Mouse (Mus musculus) cerebellum, adult (tissue): ENCODE measurements around the gene Sipa1l3.

Experiments used
- ATAC-seq: cut with Nextera tagmentation; 2 replicates; pipeline ENCODE4 v1.9.2; 2017; ENCODE audit warnings: mild to moderate bottlenecking, moderate library complexity, mixed read lengths; ENCODE audit not compliant: insufficient number of reproducible peaks, low FRiP score, low TSS enrichment

Sipa1l3 gene

DNA sequence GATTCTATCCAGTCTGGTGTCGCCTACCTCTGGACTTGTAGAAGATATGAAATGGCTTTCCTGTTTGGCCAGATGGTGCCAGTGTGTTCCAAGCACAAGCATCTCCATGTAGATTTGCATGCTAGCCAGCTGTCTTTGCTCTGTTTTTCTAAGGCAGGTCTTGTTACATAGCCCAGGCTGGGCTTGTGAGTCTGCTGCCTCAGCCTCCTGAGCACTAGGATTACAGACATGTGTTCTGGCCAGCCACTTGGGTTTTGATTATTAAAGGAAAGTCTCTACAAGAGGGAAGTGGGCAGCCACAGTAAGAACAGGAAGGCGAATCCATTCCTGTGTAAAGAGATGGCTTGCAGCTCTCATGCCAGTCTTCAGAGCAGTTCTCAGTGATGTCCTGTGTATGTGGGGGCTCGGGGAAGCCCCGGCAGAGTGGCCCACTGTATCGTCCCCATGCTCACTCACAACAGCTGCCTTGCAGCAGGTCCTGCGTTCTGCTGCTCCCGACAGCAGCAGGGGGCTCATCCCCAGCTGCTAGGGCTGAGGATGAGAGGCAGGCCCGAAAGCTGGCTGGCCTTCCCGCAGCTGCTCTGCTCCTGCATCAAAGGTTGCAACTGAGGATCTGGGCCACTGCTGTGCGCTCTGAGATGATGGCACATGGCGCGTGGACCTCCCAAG lies 97.1 kb downstream of the Sipa1l3 start:
- ATAC-seq: no peak

- ATAC-seq: no peak
Measured at GRCm38 (mm10) chr7:29419836-29420235, 98.6 kb downstream of the Sipa1l3 start.

- no peak for ATAC-seq
Measured at GRCm38 (mm10) chr7:29418231-29418630, 100.2 kb downstream of the Sipa1l3 start.

DNA sequence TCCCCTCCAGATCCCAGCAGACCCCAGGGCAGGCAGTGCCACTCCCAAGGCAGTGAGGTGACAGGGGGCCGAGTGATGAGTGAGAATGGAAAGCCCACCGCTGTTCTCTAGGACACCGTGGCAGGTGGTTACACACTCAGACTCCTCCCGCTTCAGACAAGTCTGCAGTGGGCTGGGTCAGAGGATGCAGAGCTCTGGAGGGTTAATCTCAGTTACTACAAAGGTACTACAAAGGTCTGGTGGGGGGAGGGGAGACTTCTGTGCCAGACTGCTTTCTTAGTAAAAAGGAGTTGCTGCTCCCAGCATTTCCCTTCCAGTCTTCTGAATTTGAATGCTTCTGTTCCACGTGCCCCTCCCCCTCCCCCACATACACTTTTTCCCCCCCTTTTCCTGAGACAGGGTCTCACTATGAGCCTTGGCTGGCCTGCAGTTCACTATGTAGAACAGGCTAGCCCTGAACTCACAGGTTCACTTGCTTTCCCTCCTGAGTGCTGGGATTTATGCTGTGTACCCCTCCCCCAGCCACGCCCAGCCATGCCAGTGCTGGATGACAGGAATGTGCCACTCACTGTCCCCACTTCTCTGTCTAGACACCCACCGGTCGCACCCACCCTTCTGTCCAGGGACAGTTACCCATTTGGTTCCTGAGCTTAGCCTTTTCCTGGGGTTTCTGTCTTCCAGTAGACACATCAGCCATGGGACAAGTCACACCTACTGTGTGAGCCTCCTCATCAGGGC lies 100.9 kb downstream of the Sipa1l3 start:
- no peak for ATAC-seq

DNA sequence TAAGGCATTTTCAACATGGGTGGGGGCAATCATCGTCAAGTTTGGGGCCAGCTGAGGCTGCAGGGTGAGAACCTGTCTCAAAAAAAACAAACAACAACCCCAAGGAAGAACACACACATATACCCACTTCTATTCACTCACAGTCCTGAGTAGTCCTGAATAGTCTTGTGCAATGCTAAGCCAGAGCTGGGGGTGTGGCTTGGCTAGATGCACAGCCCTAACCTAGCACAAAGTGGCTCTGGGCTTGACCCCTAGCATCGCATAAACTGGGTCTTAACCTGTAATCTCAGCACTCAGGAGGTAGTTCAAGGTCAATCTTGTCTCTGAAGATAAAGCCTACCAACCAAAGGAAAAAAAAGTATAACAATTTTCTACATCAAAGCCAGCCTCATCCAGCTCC lies 101.5 kb downstream of the Sipa1l3 start:
- no peak for ATAC-seq

- ATAC-seq: no peak
Measured at GRCm38 (mm10) chr7:29411838-29412580, 106.4 kb downstream of the Sipa1l3 start.

DNA sequence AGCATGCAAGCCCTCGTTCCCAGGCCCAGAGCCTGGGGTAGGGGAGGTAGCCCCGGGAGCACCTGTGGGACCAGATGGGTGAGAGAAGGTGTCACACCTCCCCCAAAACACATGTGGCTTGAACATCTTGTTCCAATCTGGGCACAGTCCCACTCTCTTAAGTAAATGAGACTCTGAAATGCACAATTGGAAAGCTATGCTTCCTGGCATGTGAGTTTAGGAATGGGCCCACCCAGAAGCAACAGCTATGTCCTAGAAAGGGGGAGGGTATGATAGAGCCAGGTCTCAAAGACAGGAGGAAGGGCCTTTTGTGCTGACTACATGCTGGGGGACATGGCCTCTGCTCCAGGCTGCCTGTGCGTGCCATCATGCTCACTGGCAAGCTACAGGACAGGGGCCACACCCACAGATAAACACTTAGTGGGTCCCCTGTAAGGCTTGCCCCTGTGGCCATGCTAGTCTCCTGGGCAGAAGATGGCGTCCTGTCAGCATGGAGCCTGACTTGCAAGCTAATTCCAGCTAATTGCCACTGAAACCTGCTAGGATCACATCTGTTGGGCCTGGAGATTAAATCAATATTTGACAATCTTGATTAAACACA lies 107.1 kb downstream of the Sipa1l3 start:
- no peak for ATAC-seq

- no peak for ATAC-seq
Measured at GRCm38 (mm10) chr7:29410402-29410801, 108.0 kb downstream of the Sipa1l3 start.

DNA sequence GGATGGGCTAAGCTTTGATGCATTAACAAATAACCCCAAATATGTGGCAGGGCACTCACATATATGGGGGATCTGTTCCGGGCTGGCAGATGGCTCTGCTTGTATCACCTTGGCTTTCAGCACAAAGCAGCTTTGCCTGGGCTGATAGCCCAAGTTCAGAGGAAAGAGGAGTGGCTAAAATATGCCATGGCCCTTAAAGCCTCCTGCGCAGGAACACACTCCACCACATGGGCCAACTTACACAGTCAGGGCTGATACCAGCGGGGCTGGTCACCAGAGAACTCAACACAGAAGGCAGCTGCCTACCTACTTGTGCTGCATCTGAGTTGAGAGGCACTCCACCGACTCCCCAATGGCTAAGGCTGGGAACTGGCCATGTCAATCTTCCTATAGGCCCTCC lies 111.6 kb downstream of the Sipa1l3 start:
- ATAC-seq: peak; percentile 56; the same call in 1 of the 2 replicates

DNA sequence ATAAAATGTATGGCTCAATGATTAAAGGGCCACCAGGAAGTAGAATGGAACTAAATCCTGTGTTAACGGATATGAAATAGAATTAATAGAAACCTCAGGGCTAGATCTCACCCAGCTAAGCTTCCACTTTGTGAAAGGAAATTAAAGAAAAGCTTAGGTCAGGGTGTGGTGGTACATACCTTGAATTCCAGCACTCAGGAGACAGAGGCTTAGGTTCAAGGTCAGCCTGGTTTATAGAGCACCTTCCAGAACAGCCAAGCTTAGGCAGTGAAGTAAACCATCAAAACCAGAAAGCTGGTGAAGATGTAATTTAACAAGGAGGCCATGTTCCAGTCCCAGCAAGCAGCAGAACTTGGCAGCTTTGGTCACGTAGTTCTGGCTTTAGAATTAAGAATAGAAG lies 114.3 kb downstream of the Sipa1l3 start:
- no peak for ATAC-seq

DNA sequence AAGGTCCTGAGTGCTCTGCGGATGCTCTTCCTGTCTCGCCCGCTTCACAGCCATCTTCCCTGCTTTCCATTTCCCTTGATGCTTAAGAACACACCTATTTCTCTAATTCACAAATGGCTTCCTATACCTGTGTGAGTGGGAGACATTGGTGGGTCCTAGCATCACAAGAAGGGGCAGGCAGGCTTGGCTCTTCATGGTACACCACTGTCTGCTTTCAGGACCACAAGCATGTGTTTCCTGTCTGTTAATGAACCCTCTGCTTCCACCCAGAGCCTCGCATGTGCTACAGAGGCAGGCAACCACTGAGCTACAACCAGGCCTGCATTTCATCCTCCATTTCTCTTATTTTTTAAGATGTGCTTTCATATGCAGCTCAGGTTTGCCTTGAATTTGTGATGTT lies 116.4 kb downstream of the Sipa1l3 start:
- no peak for ATAC-seq

DNA sequence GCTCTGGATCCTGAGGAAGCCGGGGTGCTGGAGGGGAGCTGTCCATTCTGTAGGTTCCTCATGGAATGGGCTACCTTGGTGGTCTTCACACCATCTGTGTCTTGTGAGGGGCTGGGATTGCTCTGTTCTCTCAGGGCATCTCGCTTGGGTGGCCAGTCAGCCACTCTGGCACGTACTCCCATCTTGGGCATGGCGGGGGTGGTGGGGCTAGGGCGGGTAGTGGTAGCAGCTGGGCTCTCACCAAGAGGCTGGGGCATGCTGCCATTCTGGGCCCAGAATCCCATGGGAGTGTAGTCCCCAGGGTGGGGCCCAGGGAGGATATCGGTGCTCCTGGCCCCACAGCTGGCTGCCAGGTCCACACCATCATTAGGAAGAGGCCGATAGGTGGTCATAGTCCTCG lies 118.0 kb downstream of the Sipa1l3 start:
- ATAC-seq: no peak

DNA sequence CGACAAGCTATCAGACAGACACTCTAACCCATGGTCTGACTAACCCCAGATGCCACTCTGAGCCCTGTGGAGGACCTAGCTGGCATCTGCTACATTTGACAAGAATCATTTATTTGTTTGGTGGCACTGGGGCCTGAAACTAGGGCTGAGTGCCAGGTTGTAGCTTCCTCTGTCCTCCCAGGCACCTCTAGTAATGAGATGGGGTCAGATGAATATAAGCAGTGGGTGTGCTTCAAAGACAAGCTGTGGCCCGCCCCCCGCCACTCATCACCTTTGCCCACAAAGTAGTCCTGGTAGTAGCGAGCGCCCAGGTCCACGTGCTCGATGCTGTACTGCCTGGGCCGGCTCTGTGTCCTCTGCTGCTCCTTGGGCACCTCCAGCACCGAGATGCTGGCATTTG lies 119.4 kb downstream of the Sipa1l3 start:
- ATAC-seq: no peak

- ATAC-seq: no peak
Measured at GRCm38 (mm10) chr7:29397486-29397885, 121.0 kb downstream of the Sipa1l3 start.

GRCm38 (mm10) chr7:29396943-29397340 lies 121.5 kb downstream of the Sipa1l3 start:
- no peak for ATAC-seq

DNA sequence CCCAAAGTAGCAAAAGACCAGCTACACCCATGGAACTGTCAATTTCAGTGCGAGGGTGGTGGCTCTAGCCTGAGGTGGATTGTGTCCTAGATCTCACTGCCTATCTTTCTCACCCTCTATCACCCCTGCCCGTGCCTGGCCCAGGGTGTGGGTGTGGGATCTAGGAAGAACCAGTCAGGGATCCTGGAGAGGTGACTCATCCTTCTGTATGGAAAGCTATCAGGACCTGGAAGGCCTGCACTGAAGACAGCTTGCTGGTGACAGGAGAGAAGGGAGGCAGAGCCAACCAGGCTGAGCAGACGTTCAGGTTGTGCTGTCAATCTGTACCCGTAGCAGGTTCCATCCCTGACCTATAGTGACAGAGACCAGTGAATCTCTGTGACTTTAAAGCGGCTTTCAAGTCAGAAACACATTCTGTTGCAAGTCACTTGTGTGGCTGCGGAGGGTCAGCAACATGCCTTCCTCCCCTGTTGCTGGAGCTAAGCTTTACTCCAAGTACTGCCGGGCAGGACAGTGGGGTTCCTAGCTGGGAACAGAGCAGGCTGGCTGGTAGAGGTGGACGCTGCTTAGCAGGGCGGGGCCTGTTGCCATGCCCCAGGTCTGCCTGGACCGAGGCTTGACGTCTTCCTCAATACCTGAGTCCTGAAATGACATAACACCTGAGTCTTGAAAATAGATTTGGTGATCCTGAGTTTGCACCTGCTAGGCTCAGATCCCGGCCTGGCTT lies 122.1 kb downstream of the Sipa1l3 start:
- ATAC-seq: peak; percentile 46; the same call in 1 of the 2 replicates

DNA sequence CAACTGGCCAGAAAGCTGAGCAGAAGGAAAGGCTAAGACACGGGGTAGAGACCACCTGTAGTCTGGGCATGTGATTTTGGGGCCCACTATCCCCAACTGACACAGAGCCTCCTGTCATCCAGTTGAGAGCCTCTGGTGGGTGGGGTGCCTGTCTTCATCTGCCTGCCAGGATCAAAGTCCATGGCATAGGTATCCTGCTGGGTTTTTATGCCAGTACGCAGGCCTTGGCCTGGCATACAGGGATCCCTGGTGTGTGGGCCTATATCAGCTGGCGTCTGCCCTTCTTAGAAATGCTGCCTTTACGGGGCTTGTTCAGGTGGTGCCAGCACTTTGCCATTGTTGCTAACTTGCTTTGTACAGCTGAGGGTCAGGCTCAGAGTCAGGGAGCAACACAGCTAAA lies 123.3 kb downstream of the Sipa1l3 start:
- no peak for ATAC-seq

GRCm38 (mm10) chr7:29393292-29393691 lies 125.1 kb downstream of the Sipa1l3 start:
- ATAC-seq: peak; percentile 82

- no peak for ATAC-seq
Measured at GRCm38 (mm10) chr7:29392805-29393204, 125.6 kb downstream of the Sipa1l3 start.

DNA sequence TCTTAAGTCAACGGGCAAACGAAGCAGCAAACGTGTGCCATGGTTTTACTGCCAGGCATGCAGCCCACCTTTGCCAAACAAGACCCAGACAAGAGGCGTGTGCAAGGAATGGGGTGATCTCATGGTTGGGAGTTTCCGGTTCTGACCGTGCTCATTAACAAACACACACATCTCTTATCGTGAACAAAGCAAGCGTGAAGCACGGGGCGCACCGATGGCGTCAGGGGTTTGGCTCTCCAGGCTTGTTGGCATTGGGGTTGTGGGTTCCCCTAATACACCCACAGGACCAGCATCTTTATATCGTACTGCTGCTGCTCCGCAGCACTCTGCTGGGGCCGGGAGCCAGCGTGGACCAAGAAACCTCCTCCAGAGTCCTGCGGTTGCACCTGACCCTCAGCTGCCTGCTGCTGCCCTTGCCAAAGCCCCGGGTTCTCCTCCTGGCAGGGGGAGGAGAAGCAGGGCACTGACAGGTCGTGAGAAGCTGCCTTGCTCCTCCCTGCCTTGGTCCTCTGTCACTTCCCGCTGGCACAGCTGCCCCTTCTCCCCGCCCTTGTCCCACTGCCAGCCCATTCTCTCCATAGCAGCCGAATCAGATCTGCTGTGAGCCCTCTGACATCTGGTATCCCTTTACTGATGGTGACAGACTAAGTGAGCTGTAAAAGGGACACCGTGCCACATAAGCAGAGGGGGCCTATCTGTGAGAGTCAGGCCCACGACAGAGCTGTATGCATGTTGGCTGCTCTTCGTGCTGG lies 126.5 kb downstream of the Sipa1l3 start:
- no peak for ATAC-seq
